Mouse (Mus musculus): Measurements from ENCODE around the gene H2al1h. TPM values are rescaled to one million over a fixed set of nuclear protein-coding genes. Genes with fewer than 3 reads are reported as not detected.

Gene H2al1h
- total RNA-seq, 2 experiments from 2014 or later, result not detected

Other genes with a start within 250 kb of the H2al1h start
- gene H2al1a, start 22.2 kb upstream of the H2al1h start, total RNA-seq (2021), result not detected
- gene H2al1b, start 19.1 kb upstream of the H2al1h start, total RNA-seq (2021), result not detected
- not detected for gene H2al1c, start 15.8 kb upstream of the H2al1h start, total RNA-seq (2021)
- not detected for gene H2al1d, start 12.7 kb upstream of the H2al1h start, total RNA-seq (2021)
- not detected for gene H2al1e, start 9.6 kb upstream of the H2al1h start, total RNA-seq (2021)
- gene H2al1f, start 6.3 kb upstream of the H2al1h start, total RNA-seq (2021), result not detected
- not detected for gene H2al1g, start 3.2 kb upstream of the H2al1h start, total RNA-seq (2021)
- gene H2al1i, start 3.2 kb downstream of the H2al1h start, total RNA-seq (2021), result not detected
- gene H2al1j, start 6.3 kb downstream of the H2al1h start, total RNA-seq (2021), result not detected